Mouse (Mus musculus) gastrocnemius, adult 2 months (tissue): ENCODE results near the gene Sct. TPM values are rescaled to one million over a fixed set of nuclear protein-coding genes. Genes with fewer than 3 reads are reported as not detected.

Experiments
- DNase-seq: peaks from one replicate; pipeline ENCODE4 v3.0.0; 2022
- H3K27ac ChIP-seq: fragments of 200-600 bp; 2 replicates; pipeline ENCODE4 v1.8.1; 2022; ENCODE audit warnings: mild to moderate bottlenecking
- H3K4me3 ChIP-seq: fragments of 200-600 bp; 2 replicates; pipeline ENCODE4 v1.8.1; 2022; ENCODE audit warnings: mild to moderate bottlenecking, moderate library complexity
- CTCF ChIP-seq: fragments of 200-600 bp; IDR thresholded peaks from 2 replicates; pipeline ENCODE4 v1.8.1; 2022; ENCODE audit warnings: antibody characterized with exemption, mild to moderate bottlenecking, moderate library complexity
- intact Hi-C: fragments of 180-260 bp; cut with DNase I; formaldehyde crosslinking; loops from one replicate; pipeline ENCODE4 v1.15.1; 2025
- long read RNA-seq, 2 experiments: library from polyadenylated mRNA; stranded (forward); transcript quantifications; one replicate each; pipeline ENCODE4 v2.0.0; 2021
- total RNA-seq, 2 experiments: library from RNA; stranded (reverse); gene quantifications; 2 replicates each; pipeline ENCODE4 v1.2.3; 2021

Sct gene
- total RNA-seq: not detected
- long read RNA-seq, experiment 1: 0 reads
- long read RNA-seq, experiment 2: 0 reads

DNA sequence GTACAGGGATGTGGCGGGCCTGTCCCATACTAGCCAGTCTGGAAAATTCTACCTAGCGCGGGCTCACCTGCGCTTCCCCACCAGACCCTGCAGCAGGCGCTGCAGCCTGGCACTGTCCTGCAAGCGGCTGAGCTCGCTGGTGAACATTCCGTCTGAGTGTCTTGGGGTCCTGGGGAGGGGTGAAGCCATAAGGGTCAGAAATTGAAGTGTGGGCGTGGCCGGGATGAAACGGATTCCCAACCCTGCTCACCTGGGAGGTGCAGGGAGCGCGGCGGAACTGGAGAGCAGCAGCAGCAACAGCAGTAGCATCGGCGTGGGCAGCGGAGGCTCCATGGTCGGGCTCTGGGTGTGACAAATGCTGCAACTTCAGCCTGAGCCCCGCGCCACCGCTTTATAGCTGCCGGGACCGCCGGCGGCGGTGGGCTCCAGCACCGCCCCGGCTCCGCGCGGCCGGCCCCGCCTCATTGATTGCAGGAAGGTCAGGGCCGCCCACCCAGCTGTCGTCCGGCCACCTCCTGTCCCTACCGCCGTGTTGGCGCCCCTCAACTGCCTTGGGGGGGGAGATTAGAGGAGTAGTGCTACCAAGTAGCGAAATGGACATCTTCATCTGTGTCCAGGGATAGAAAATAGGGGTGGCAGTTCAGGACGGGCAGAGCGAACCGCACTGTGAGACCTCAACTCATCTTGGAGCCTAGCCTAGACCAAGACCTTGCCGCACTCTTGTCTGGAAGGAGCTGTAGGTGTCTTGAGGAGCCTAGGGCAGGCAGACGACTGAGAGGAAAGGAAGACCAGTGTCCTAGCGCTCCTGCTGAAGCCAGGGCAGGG is at the start of gene Sct:
Sct (minus strand) TSS at position 368 of the 825 bp plus-strand sequence.
- no peak for DNase-seq
- peak; percentile 40; the same call in 1 of the 2 replicates for TF ChIP-seq CTCF
- intact Hi-C loops: no loop called here
- Histone ChIP-seq H3K27ac (no peak within 1 kb of the TSS), H3K4me3 (peak within 1 kb of the TSS; percentile 65)

DNA sequence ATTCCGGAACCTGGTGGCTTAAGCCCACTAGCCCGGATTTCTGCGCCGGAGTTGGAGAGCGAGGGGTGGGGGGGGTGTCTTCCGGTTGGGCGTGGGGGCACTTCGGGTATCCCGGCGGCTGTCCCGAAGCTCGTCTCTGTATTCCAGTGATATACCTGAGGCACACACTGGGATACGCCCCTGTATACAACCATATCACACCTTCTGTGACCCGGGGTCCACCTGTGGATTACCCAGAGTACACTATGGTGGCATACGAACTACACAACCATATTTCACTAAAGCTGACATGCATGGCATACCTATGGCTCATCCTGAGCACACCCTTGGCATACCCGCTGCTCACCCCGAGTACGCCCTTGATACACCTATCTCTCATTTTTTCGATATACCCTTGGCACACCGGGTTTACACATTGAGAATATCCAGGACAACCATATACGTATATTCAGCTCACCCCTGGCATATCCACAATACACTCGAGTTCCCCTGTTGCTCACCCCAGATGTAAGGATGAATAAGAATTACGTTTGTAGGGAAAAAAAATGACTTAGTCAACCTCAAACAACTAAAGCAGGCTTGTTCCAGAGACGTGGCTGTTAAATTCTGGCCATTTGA is 49.5 kb upstream of the Sct start:
- no peak for DNase-seq
- intact Hi-C loops: no loop called here
- no peak for TF ChIP-seq CTCF

DNA sequence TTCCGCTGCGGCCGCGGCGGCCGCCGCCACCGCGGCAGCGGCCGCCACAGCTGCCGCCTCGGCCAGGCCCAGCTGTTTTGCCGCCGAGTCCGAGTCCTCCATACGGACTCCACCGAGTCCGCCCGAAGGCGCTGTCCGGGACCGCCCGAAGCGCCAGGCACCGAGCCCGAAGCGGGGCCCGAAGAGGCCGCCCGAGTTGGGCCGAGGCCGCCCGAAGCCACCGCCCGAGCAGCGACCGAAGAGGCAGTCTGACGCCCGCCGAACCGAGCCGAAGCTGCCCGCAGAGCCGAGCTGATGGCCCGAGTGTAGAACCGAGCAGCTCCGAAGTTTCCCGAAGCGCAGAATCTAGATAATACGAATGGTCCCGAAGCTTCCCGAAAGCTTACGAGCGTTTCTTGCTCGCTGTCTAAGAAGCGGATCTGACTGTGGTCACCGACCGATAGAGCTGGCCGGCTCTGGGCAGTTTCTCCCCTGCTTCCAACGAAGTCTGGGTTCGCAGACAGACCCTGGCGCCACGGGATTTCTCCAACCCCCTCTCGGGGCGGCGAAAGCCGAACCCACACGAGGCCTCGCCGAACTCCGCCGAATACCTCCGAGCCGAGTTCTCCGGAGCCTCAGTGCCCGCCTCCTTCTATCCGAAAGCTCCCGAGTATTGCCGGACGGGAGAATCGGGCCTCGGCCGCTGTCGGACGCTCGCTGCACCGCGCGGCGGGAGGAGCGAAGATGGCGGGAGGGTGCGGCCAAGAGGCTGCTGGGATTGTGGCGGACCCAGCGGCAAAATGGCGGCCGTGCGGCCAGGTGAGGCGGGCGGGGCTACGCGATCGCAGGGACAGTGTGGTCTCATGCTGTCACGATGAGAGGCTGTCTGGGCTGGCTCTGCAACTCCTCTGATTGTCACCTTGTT is 48.8 kb upstream of the Sct start, which contains the start of the genes Deaf1 and Tmem80:
Deaf1 (minus strand) TSS at position 222 of the 904 bp plus-strand sequence.
Tmem80 (plus strand) TSS at position 271 of the 904 bp plus-strand sequence.
- no peak for TF ChIP-seq CTCF
- Histone ChIP-seq H3K4me3 (peak within 1 kb of the TSS; percentile 93), H3K27ac (peak within 1 kb of the TSS; percentile 98)
- intact Hi-C loops: no loop called here
- DNase-seq: peak; percentile 100

More for the DNA sequence above, 49.5 kb upstream of the Sct start:
- H3K4me3 ChIP-seq: peak overlapping the region; percentile 93
- H3K27ac ChIP-seq: peak overlapping the region; percentile 98

GRCm38 (mm10) chr7:141326546-141327446 is 47.9 kb upstream of the Sct start:
- intact Hi-C loops: no loop called here
- Histone ChIP-seq H3K4me3 (peak overlapping the region; percentile 93), H3K27ac (peak overlapping the region; percentile 98)
- no peak for DNase-seq
- no peak for TF ChIP-seq CTCF

GRCm38 (mm10) chr7:141324686-141325085 is 45.8 kb upstream of the Sct start:
- no peak overlapping the region for H3K27ac ChIP-seq
- no peak overlapping the region for H3K4me3 ChIP-seq
- DNase-seq: no peak
- no peak for TF ChIP-seq CTCF
- intact Hi-C loops: no loop called here

- Histone ChIP-seq H3K4me3 (no peak overlapping the region), H3K27ac (no peak overlapping the region)
- intact Hi-C loops: no loop called here
- no peak for DNase-seq
- no peak for TF ChIP-seq CTCF
Observed at GRCm38 (mm10) chr7:141319446-141319845, 40.5 kb upstream of the Sct start.

DNA sequence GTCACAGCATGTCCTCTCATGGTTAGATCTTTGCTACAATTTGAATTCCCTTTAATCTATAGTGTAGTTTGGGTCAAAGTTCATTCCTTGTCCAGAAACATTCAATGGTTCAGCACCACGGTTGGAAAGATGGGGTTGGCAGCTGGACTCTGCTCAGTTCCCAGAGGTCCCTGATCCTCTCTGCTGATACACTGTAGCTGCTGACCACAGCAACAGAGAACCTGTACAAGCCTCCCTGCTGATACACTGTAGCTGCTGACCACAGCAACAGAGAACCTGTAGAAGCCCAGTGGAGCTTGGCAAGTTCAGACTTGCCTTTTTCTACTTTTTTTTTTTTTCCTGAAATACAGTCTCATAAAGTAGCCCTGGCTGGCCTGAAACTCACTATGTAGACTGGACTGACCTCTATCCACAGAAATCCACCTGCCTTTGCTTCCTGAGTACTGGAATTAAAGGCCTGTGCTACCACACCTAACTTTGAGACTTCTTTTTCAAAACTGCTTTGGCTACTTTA is 38.7 kb upstream of the Sct start:
- TF ChIP-seq CTCF: no peak
- no peak overlapping the region for H3K27ac ChIP-seq
- no peak for DNase-seq
- H3K4me3 ChIP-seq: no peak overlapping the region
- intact Hi-C loops: no loop called here

DNA sequence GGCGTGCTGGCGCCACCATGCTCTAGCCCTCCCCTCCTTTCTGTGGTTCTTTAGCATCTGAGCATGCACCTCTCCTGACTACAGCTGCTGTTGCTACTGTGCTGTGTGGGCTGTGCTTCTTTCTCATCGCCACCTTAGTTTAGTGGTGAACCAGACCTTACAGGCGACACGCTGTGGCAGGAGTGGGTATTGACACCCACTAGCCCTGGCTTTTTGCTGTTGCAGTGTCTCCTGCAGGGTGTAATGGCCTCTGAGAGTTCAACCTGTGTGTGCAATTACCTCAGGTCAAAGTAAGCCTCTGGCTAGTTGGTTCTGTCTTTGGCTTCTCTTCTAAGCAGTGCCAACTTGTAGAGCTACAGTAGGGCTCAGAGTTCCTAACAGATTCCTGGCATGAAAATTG is 37.0 kb upstream of the Sct start:
- H3K27ac ChIP-seq: no peak overlapping the region
- H3K4me3 ChIP-seq: no peak overlapping the region
- intact Hi-C loops: no loop called here
- TF ChIP-seq CTCF: peak; percentile 39
- DNase-seq: no peak

GRCm38 (mm10) chr7:141315076-141315475 is 36.1 kb upstream of the Sct start:
- no peak for TF ChIP-seq CTCF
- no peak overlapping the region for H3K4me3 ChIP-seq
- no peak for DNase-seq
- no peak overlapping the region for H3K27ac ChIP-seq
- intact Hi-C loops: no loop called here

GRCm38 (mm10) chr7:141314416-141314815 is 35.5 kb upstream of the Sct start:
- intact Hi-C loops: no loop called here
- TF ChIP-seq CTCF: no peak
- H3K4me3 ChIP-seq: no peak overlapping the region
- no peak overlapping the region for H3K27ac ChIP-seq
- DNase-seq: no peak

GRCm38 (mm10) chr7:141304537-141304936 is 25.6 kb upstream of the Sct start:
- intact Hi-C loops: no loop called here

More at GRCm38 (mm10) chr7:141304537-141304936, 25.6 kb upstream of the Sct start:
- H3K4me3 ChIP-seq: no peak overlapping the region
- TF ChIP-seq CTCF: no peak
- DNase-seq: no peak
- no peak overlapping the region for H3K27ac ChIP-seq
